Mouse (Mus musculus): ENCODE data around the gene Lclat1. TPM values are rescaled to one million over a fixed set of nuclear protein-coding genes. Genes with fewer than 3 reads are reported as not detected.

The Lclat1 gene
- total and polyA plus RNA-seq, 3 experiments, result 6.3 to 9.6 (median 7.0) TPM

GRCm38 (mm10) chr17:73120545-73120944 lies 12.8 kb downstream of the Lclat1 start:
- Histone ChIP-seq H3K27ac (ENCODE audit: insufficient read depth, low read depth) (no peak overlapping the region), H3K4me3 (replicated peaks in 1 of 3; ENCODE audit: low read depth in 2 of 3, low read length in 2 of 3, poor library complexity in 1 of 3) (no peak overlapping the region), H3K4me1 (ENCODE audit: control insufficient read depth in 1 of 2, insufficient read depth in 2 of 2) (peaks cover 0 to 3% of the 10 kb centered on the region in 2 experiments; a peak in 1 of 4 replicates), H3K36me3 (replicated peaks in 1 of 2; ENCODE audit: control insufficient read depth in 1 of 2, insufficient read depth in 1 of 2, low read length in 1 of 2) (peaks cover 0 to 4% of the 10 kb centered on the region in 2 experiments), H3K9ac (ENCODE audit: insufficient read depth, low read depth) (no peak overlapping the region), H3K4me2 (ENCODE audit: insufficient read depth, low read depth, poor library complexity, severe bottlenecking) (no peak overlapping the region), H3K9me3 (replicated peaks; ENCODE audit: low read length) (no peaks in the 10 kb centered on the region), H3K27me3 (replicated peaks) (no peaks in the 10 kb centered on the region), H3K79me2 (replicated peaks; ENCODE audit: control insufficient read depth, extremely low read depth, insufficient read depth, poor library complexity, severe bottlenecking) (no peaks in the 10 kb centered on the region)
- in situ Hi-C loops (cut with MboI; ENCODE audit: low pct_ligation_motif_present, low pct_unique_long_range_greater_than_20kb, low sequenced_read_pairs), result no loop called here
- TF ChIP-seq MAX (IDR thresholded peaks at IDR 0.05; ENCODE audit: low read length) (no peak), TCF12 (IDR thresholded peaks at IDR 0.05; ENCODE audit: low read depth, low read length) (no peak), PAX5 (IDR thresholded peaks at IDR 0.05; ENCODE audit: low read length) (no peak), EP300 (IDR thresholded peaks at IDR 0.05; ENCODE audit: low read length) (no peak), POLR2A (IDR thresholded peaks at IDR 0.05; ENCODE audit: low read depth, low read length) (no peak), NELFE (IDR thresholded peaks at IDR 0.05; ENCODE audit: low read depth, low read length) (no peak), E2F4 (IDR thresholded peaks at IDR 0.05; ENCODE audit: insufficient replicate concordance, low read depth, low read length) (no peak), SMC3 (IDR thresholded peaks at IDR 0.05; ENCODE audit: low read depth, low read length) (no peak), JUND (conservative IDR thresholded peaks at IDR 0.05; ENCODE audit: low read depth, low read length) (no peak), KAT2A (IDR thresholded peaks at IDR 0.05; ENCODE audit: insufficient replicate concordance, low read length) (no peak), MYC (IDR thresholded peaks at IDR 0.05; ENCODE audit: low read depth, low read length) (no peak), ELF1 (IDR thresholded peaks at IDR 0.05; ENCODE audit: low read depth, low read length) (no peak), NRF1 (IDR thresholded peaks at IDR 0.05; ENCODE audit: low read depth, low read length) (no peak), ZKSCAN1 (IDR thresholded peaks at IDR 0.05; ENCODE audit: borderline replicate concordance, low read depth, low read length) (no peak), POLR2AphosphoS2 (IDR thresholded peaks at IDR 0.05; ENCODE audit: low read depth, low read length) (no peak), SIN3A (IDR thresholded peaks at IDR 0.05; ENCODE audit: low read length) (no peak), MAFK (IDR thresholded peaks at IDR 0.05; ENCODE audit: insufficient replicate concordance, low read length) (no peak)
- no peak for DNase-seq (ENCODE audit: extremely low read depth)
- dilution Hi-C loops (cut with MboI; ENCODE audit: extremely low pct_ligation_motif_present, extremely low pct_unique_long_range_greater_than_20kb, low sequenced_read_pairs), result no loop called here

DNA sequence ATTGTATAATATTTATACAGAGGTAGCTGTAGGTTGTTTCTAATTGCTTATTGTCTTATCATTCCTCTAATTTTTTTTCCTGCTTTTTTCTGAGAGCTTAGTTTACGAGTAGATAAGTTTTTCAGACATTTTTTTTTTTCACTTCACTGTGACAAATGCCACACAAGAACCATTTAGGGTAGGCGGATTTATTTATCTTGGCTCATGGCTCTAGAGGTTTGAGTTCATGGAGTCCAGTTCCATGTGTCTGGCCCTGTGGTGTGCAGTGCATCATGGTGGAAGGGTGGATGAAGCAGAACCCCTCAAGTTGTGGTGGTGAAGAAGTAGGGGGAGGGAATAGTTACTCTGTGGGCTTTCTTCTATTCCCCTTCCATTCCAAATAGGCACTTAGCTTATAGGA lies 13.9 kb downstream of the Lclat1 start:
- H3K9ac ChIP-seq (ENCODE audit: insufficient read depth, low read depth), result no peak overlapping the region
- no peak for DNase-seq (ENCODE audit: extremely low read depth)
- H3K27ac ChIP-seq (ENCODE audit: insufficient read depth, low read depth), result no peak overlapping the region
- H3K4me2 ChIP-seq (ENCODE audit: insufficient read depth, low read depth, poor library complexity, severe bottlenecking), result no peak overlapping the region
- TF ChIP-seq RAD21 (IDR thresholded peaks at IDR 0.05; ENCODE audit: low read depth, low read length) (no peak), JUND (conservative IDR thresholded peaks at IDR 0.05; ENCODE audit: low read depth, low read length) (no peak), NRF1 (IDR thresholded peaks at IDR 0.05; ENCODE audit: low read depth, low read length) (no peak), ETS1 (conservative IDR thresholded peaks at IDR 0.05; ENCODE audit: low read depth, low read length) (no peak), CTCF (conservative IDR thresholded peaks at IDR 0.05 in 1 of 2, IDR thresholded peaks at IDR 0.05 in 1 of 2; ENCODE audit: low read depth in 2 of 2, low read length in 2 of 2) (no peak), CHD2 (IDR thresholded peaks at IDR 0.05; ENCODE audit: low read length) (no peak), RCOR1 (conservative IDR thresholded peaks at IDR 0.05; ENCODE audit: low read depth, low read length) (no peak), TBP (conservative IDR thresholded peaks at IDR 0.05; ENCODE audit: low read depth, low read length) (no peak), POLR2A (IDR thresholded peaks at IDR 0.05; ENCODE audit: low read depth, low read length) (no peak), MAFK (IDR thresholded peaks at IDR 0.05; ENCODE audit: insufficient replicate concordance, low read length) (no peak), ZMIZ1 (IDR thresholded peaks at IDR 0.05; ENCODE audit: low read depth, low read length) (no peak), GABPA (IDR thresholded peaks at IDR 0.05; ENCODE audit: insufficient replicate concordance, low read depth, low read length) (no peak), MAZ (IDR thresholded peaks at IDR 0.05; ENCODE audit: low read depth, low read length) (no peak), IRF4 (IDR thresholded peaks at IDR 0.05; ENCODE audit: low read depth, low read length) (no peak), BHLHE40 (IDR thresholded peaks at IDR 0.05; ENCODE audit: low read depth, low read length) (no peak), POLR2AphosphoS2 (IDR thresholded peaks at IDR 0.05; ENCODE audit: low read depth, low read length) (no peak), ZC3H11A (IDR thresholded peaks at IDR 0.05; ENCODE audit: low read depth, low read length) (no peak), PAX5 (IDR thresholded peaks at IDR 0.05; ENCODE audit: low read length) (no peak), HCFC1 (IDR thresholded peaks at IDR 0.05; ENCODE audit: low read depth, low read length) (no peak), JUN (IDR thresholded peaks at IDR 0.05; ENCODE audit: insufficient read depth, low read depth, low read length) (no peak)
- in situ Hi-C loops (cut with MboI; ENCODE audit: low pct_ligation_motif_present, low pct_unique_long_range_greater_than_20kb, low sequenced_read_pairs), result no loop called here
- H3K79me2 ChIP-seq (replicated peaks; ENCODE audit: control insufficient read depth, extremely low read depth, insufficient read depth, poor library complexity, severe bottlenecking), result no peaks in the 10 kb centered on the region
- no peaks in the 10 kb centered on the region for H3K9me3 ChIP-seq (replicated peaks; ENCODE audit: low read length)
- H3K4me3 ChIP-seq (replicated peaks in 1 of 3; ENCODE audit: low read depth in 2 of 3, low read length in 2 of 3, poor library complexity in 1 of 3), result no peak overlapping the region
- H3K4me1 ChIP-seq (ENCODE audit: control insufficient read depth in 1 of 2, insufficient read depth in 2 of 2), result peaks cover 0 to 15% of the 10 kb centered on the region in 2 experiments; a peak in 2 of 4 replicates
- dilution Hi-C loops (cut with MboI; ENCODE audit: extremely low pct_ligation_motif_present, extremely low pct_unique_long_range_greater_than_20kb, low sequenced_read_pairs), result no loop called here
- no peaks in the 10 kb centered on the region for H3K27me3 ChIP-seq (replicated peaks)
- peaks cover 0 to 4% of the 10 kb centered on the region in 2 experiments for H3K36me3 ChIP-seq (replicated peaks in 1 of 2; ENCODE audit: control insufficient read depth in 1 of 2, insufficient read depth in 1 of 2, low read length in 1 of 2)

Data from CH12.LX (cell line).